ENCODE assay signal across 12 mouse cellular contexts in genomic region chr13:49140567-49140966, GRCm38 (mm10). TPM values are rescaled to one million over a fixed set of nuclear protein-coding genes. Genes with fewer than 3 reads are reported as not detected.
A peak's percentile ranks its signal among the peaks of the same experiment; 100 is the strongest.
DNase-seq lines count a peak whose midpoint lies in the region; ATAC-seq lines count a peak whose summit lies in the region.
"Had no signal": no experiment of that assay in that cellular context is flagged by ENCODE, and none has a peak within 500 bp of the region (broad histone marks: within the 10 kb centered on the region; RNA-seq: fewer than 3 reads in every experiment).

No protein-coding gene starts in this region.

- DNase-seq in heart, adult 11 months = peak; percentile 88
- no peak for DNase-seq in heart, adult 9 months (ENCODE audit: low spot score in 2 of 2)
- peak; percentile 82 for DNase-seq in kidney, postnatal 14 days
- DNase-seq in lung, postnatal 25 days (ENCODE audit: low spot score) = peak; percentile 18
- DNase-seq in adipocyte (ENCODE audit: low spot score) = no peak
- no peak for DNase-seq in left cerebral cortex, postnatal 4 days
- DNase-seq in Muller cell, postnatal 12 days (ENCODE audit: inconsistent ontology term) = no peak
- DNase-seq: cerebellum, adult 9-10 months; gastrocnemius, postnatal 36 days had no signal

- ATAC-seq in intestine, embryonic 15.5 days = peak; percentile 94
- ATAC-seq: forebrain, embryonic 15.5 days had no signal

- peak overlapping the region; percentile 3; the same call in 1 of the 2 replicates for H3K4me2 ChIP-seq in intestine, embryonic 15.5 days (replicated peaks)
- H3K4me2 ChIP-seq: forebrain, embryonic 15.5 days had no signal

- H3K27me3 ChIP-seq in intestine, embryonic 15.5 days (replicated peaks) = no peaks in the 10 kb centered on the region
- H3K27me3 ChIP-seq: forebrain, embryonic 15.5 days had no signal

- no peaks in the 10 kb centered on the region for H3K36me3 ChIP-seq in intestine, embryonic 15.5 days

- H3K9me3 ChIP-seq in intestine, embryonic 15.5 days = no peaks in the 10 kb centered on the region
- H3K9me3 ChIP-seq: forebrain, embryonic 15.5 days; megakaryocyte, embryonic 14.5 days had no signal

- 46% methylated on average over 4 of the region's 4 CpGs for WGBS in intestine, embryonic 15.5 days

- H3K9ac ChIP-seq in intestine, embryonic 15.5 days = no peak overlapping the region
- H3K9ac ChIP-seq: forebrain, embryonic 15.5 days had no signal

- no peak overlapping the region for H3K4me3 ChIP-seq in intestine, embryonic 15.5 days (replicated peaks)
- H3K4me3 ChIP-seq: forebrain, embryonic 15.5 days; megakaryocyte, embryonic 14.5 days had no signal

- H3K4me1 ChIP-seq in intestine, embryonic 15.5 days (replicated peaks) = peaks cover 21% of the 10 kb centered on the region
- H3K4me1 ChIP-seq: megakaryocyte, embryonic 14.5 days had no signal

- H3K27ac ChIP-seq in intestine, embryonic 15.5 days = peak overlapping the region; percentile 74
- H3K27ac ChIP-seq: forebrain, embryonic 15.5 days had no signal

- intact Hi-C loops in left cerebral cortex, postnatal 4 days (cut with DNase I) = no loop called here

RNA-seq across cellular contexts. Expression of gene Wnk2, which starts 7.2 kb away (rescaled TPM):
- 3.1 and 4.1 TPM in 2 replicates for polyA plus RNA-seq in intestine, embryonic 15.5 days (2015; fragmentation: Nextera tagmentation; extraction: Ambion mirVana)
- total RNA-seq in left cerebral cortex, postnatal 4 days (2021) = 100 to 1,000 TPM; 134 to 137 TPM

RNA-seq across cellular contexts. Expression of gene Ninj1, which starts 46.7 kb away (rescaled TPM):
- 54.8 and 62.1 TPM in 2 replicates for polyA plus RNA-seq in intestine, embryonic 15.5 days (2015; fragmentation: Nextera tagmentation; extraction: Ambion mirVana)
- total RNA-seq in left cerebral cortex, postnatal 4 days (2021) = 10 to 100 TPM; 17.2 to 17.4 TPM

Comparison
In these comparisons a context has a peak if more than half of its experiments do, and no peak if none do; other contexts are left out.
1. DNase-seq: peak in heart, adult 11 months (single experiment), kidney, postnatal 14 days (single experiment) and lung, postnatal 25 days (single experiment); none in heart, adult 9 months (0 of 2), adipocyte (single experiment), left cerebral cortex, postnatal 4 days (single experiment) and Muller cell, postnatal 12 days (single experiment).